Mouse (Mus musculus) heart, postnatal 4 days (tissue): ENCODE results near the gene Ep300. TPM values are rescaled to one million over a fixed set of nuclear protein-coding genes. Genes with fewer than 3 reads are reported as not detected.

Experiments used
- microRNA-seq, 2 experiments: library from miRNA; unstranded; fragments of <30 nt; microRNA quantifications; one replicate each; pipeline ENCODE4 v1.2.0; 2021 to 2022
- total RNA-seq, 2 experiments: library from RNA; stranded (reverse); gene quantifications; 2 replicates each; pipeline ENCODE4 v1.2.3; 2021

Gene Ep300
- total RNA-seq, 2 experiments from 2014 or later: 41.8 to 47.7 TPM

Small RNA genes within 50 kb of the gene (microRNA-seq; reads per million reads assigned to microRNA genes)
- gene Gm23880: 0 reads per million in 2 experiments

Other genes starting within 250 kb of the Ep300 start
- gene Slc25a17, start 224.5 kb upstream of the Ep300 start, total RNA-seq: 10 to 100 TPM; 31.9 to 32.8 TPM
- gene St13, start 185.3 kb upstream of the Ep300 start, total RNA-seq: 100 to 1,000 TPM; 101 to 109 TPM
- 10 to 100 TPM; 12.3 to 14.9 TPM for gene Xpnpep3, start 185.2 kb upstream of the Ep300 start, total RNA-seq
- gene Dnajb7, start 177.1 kb upstream of the Ep300 start, total RNA-seq: not detected
- 100 to 1,000 TPM; 166 to 176 TPM for gene Rbx1, start 119.1 kb upstream of the Ep300 start, total RNA-seq
- 10 to 100 TPM; 19.3 to 20.2 TPM for gene L3mbtl2, start 78.5 kb downstream of the Ep300 start, total RNA-seq
- 1 to 10 TPM in 1 of 2 experiments, under 1 TPM in 1; 0.76 to 1.5 TPM for gene Chadl, start 111.9 kb downstream of the Ep300 start, total RNA-seq
- gene Zc3h7b, start 159.7 kb downstream of the Ep300 start, total RNA-seq: 10 to 100 TPM; 78.6 to 88.9 TPM
- 10 to 100 TPM; 82.7 to 88.8 TPM for gene Rangap1, start 160.2 kb downstream of the Ep300 start, total RNA-seq
- gene Tef, start 217.1 kb downstream of the Ep300 start, total RNA-seq: 10 to 100 TPM; 38.5 to 40.5 TPM